Mouse (Mus musculus) myocyte (in vitro differentiated cells): ENCODE measurements at regions not wholly inside any gene's neighbourhood (a gene's known extent, or its start where the extent isn't known, plus 50 kb on each side); places are given as distances from the start of the nearest gene placed in this dataset.

Experiments used
- CEBPB ChIP-seq: IDR thresholded peaks from 2 replicates; pipeline ENCODE4 v1.6.1; 2011; ENCODE audit warnings: mild to moderate bottlenecking, moderate library complexity; ENCODE audit not compliant: poor library complexity, insufficient read depth, severe bottlenecking
- MAX ChIP-seq: IDR thresholded peaks from one replicate; pipeline ENCODE4 v1.6.1; 2011; ENCODE audit warnings: low read depth, mild to moderate bottlenecking, control low read depth
- POLR2A ChIP-seq: IDR thresholded peaks from one replicate; pipeline ENCODE4 v1.6.1; 2011; ENCODE audit warnings: low read depth, mild to moderate bottlenecking, control low read depth, moderate library complexity; ENCODE audit not compliant: insufficient read length

GRCm38 (mm10) chr13:51297231-51297880 is 111.1 kb upstream of the S1pr3 start:
- no peak for TF ChIP-seq MAX
- no peak for TF ChIP-seq CEBPB
- TF ChIP-seq POLR2A: no peak
